Mouse (Mus musculus) forelimb bud, embryonic 11.5 days (tissue): Measurements from ENCODE around the gene Tmem123.
A peak's percentile ranks its signal among the peaks of the same experiment; 100 is the strongest.

Experiments used
- DNase-seq: peaks from one replicate; pipeline ENCODE4 v3.0.0-alpha.2; 2012; ENCODE audit warnings: low read depth, low spot score

Gene Tmem123

DNA sequence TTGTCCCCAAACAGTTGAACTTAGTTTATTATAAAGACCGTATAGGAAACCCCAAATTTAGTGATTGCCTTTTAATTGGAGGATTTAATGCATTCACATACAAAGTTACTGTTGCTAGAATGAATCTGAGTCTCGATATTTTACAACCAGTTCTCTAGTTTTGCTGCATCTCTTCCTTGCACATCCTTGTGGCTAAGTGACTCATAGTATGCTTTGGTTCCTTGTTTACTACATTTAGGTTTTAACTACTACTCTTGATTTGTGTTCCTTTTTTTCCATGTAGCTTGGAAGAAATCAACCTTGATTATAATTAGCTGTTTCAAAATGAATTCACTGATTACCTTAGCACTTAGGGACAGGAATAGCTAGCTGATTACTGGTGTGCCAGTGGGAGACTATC is 11.2 kb downstream of the Tmem123 start:
- DNase-seq: no peak

DNA sequence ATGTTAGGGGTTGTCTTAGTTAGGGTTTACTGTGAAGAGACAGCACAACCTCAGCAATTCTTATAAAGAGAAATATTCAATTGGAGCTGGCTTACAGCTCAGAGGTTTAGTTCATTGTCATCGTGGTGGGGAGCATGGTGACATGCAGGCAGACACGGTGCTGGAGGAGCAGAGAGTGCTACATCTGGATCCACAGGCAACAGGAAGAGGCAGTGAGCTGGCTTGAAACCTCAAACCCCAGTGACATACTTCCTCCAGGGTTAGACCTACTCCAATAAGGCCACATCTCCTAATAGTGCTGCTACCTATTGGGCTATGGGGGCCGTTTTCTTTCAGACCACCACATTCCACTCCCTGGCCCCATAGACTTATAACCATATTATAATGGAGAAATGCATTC is 12.1 kb downstream of the Tmem123 start:
- no peak for DNase-seq

DNA sequence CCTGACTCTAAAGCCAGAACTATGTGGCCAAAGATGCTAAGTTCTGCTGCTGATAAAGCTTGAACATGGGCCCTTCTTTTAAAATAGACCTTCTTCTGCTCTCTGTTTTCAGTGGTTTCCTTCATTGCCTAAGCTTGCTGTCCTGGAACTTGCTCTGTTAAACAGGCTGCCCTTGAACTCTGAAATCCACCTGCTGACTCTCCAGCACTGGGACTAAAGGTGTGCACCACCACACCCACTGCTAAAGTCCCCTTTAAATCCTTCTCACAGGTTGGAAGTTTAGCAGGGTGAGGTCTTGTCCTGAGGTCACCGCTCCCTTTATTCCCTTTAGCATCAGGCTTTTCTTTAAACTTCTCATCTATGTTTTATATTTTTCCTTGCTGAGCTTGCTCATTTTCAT is 13.1 kb downstream of the Tmem123 start:
- DNase-seq: no peak

DNA sequence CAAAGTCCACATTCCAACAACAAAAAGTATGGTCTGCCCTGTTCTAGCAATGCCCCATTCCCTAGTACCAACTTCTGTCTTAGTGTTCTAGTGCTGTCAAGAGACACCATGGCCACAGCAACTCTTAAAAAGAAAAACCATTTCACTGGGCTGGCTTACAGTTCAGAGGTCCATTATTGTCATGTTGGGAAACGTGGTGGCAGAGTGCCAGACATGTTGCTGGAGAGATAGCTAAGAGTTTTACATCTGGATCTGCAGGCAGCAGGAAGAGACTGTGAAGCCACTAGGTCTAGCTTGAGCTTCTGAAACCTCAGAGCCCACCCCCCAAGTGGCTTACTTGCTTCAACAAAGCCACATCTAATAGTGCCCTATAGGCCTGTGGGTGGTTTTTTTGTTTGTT is 13.8 kb downstream of the Tmem123 start:
- no peak for DNase-seq

DNA sequence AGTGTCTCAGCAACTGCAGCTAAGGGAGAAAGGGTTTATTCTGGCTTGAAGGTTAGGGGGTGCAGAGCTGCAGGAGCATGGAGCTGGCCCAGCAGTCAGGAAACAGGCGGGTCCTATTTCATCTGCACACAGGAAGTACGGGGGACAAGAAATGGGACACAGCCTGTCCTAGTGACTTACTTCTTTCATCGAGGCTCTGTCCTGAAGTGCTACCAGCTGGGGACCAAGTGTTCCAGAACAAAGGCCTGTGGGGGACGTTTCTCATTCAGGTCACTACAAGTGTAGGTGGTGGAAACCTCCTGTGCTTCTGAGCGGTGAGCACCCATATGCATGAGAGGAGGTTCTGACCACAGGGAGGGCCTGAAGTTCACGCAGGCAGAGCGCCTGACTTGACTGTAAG is 14.9 kb downstream of the Tmem123 start:
- DNase-seq: no peak

DNA sequence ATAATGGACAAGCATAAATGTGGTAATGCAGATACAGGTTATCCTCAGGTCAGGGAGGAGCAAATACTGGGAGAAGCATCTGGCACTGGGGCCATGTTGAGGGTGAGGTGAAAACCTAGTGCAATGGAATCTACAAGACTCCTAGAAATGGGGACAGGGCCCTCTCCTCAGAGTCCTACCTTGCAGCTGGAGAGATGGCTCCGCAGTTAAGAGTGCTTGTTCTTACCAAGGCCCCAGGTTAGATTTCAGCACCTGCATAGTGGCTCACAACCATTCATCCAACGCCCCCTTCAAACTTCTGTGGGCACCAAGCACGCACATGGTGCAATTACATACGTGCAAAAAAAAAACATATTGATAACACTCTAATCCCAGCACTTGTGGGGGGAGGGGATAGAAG is 15.9 kb downstream of the Tmem123 start:
- no peak for DNase-seq

DNA sequence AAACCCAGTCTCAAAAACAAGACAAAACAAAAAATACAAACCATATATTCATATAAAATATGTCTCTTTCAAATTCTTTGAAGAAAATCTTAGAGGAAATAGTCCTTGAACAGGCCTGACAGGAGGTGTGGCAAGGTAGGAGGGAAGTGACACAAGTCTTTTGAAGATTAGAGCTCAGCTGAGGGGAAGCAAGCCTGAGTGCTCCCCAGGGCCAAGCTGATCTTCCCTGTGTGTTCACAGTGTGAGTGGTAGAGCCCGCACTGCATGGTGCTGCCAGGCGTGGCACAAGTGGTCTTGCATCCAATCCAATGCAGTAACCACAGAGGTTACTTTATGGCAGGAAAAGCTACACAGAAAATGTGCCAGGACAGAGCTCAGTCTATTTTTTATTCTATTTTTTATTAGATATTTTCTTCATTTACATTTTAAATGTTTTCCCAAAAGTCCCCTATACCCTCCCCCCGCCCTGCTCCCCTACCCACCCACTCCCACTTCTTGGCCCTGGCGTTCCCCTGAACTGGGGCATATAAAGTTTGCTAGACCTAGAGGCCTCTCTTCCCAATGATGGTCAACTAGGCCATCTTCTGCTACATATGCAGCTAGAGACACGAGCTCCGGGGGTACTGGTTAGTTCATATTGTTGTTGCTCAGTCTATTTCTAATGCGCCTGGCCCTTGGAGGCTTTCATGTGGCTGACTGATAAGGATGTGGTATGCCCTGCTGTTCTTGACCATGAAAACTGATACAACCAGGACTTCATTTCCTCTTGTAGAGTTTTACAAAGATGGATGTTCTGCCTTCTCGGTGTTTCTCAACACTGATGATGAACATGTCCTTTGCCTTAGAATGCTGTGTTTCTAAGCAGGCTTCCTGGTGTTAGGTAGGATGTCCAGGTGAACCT is 16.7 kb downstream of the Tmem123 start:
- DNase-seq: no peak

DNA sequence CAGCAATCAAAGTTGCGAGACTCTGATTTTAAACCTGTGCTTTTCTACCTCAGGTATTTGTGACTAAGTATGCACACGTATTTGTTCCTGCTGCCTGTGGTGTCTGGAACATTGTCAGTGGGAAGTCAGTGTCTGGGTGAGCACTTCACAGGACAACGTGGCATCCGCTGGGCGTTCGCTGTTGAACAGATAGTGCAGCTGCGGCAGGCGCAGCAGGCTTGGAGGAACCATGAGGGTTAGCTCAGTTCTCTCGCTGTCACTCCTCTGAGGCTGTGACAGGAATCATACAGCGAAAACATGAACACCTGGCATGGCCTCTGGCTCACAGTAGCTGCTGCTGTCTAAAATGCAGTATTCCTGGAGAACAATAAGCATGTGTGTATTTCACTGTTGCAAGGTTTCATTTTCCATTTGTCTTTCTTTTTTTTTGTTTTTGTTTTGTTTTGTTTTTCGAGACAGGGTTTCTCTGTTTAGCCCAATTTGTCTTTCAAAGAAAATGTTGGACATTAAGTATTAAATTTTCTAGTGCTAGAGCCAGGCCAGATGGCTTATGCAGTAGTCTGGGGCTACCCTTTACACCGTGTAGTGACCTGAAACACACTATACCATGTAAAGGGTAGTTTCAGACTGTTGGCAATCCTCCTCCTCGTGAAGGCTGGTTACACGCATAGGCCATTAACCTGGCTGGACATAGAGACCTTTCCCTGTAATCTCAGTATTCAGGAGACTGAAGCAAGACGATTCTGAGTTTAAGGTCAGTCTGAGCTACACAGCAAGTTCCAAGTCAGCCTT is 20.2 kb downstream of the Tmem123 start:
- DNase-seq: no peak

DNA sequence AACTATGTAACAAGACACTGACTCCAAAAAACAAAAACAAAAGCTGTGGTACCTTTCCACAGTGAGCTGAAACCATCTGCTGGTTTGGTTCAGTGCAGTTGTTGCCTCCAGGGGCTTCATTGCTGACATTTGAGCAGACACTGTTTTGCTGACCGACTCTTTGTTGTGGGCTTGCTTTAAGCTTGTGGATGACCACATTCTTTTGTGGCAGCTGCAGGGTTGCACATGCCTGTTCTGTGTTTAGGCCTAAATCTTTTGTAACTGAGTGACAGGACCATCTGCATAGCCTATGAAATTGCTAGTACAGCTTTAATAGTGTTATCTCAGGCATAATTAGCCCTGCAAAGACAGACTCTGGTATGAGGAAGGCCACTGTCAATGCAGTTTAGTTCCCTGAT is 20.8 kb downstream of the Tmem123 start:
- DNase-seq: peak; percentile 46

DNA sequence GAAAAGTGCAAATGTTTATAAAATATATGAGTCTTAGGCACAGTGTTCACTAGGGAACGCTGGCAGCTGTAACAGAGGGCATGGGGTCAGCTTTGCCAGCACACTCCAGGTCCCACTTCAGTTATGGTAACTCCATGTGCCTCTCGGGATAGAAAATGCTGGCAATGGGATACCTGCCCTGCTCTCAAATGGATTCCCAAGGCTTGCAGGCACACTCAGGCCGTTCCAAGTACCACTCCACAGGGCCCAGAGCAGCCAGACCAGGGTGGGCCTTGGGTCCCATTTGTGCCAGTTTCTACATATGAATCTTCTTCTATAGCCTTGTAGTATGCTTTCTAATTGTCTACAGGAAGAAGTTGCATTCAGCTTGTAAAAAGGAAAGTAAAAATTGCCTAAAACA is 21.6 kb downstream of the Tmem123 start:
- no peak for DNase-seq

DNA sequence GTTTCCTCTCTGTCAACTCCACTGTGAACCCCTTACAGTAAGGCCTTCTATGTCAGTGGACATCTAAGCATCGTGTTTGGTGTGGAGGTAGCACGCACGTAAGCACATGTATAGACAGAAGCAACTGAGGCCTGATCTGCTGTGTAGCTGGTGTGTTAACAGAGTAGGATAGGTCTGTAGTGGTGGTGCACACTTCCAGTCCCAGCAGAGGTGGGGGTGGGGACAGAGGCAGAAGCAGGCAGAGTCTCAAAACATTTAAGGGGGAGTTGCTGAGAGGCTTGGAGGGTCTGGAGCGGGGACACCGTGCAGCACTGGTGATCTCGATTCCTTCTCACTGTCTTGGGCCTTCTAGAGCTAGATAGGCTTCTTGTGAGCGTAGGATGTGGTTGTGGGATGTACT is 22.2 kb downstream of the Tmem123 start:
- DNase-seq: no peak

DNA sequence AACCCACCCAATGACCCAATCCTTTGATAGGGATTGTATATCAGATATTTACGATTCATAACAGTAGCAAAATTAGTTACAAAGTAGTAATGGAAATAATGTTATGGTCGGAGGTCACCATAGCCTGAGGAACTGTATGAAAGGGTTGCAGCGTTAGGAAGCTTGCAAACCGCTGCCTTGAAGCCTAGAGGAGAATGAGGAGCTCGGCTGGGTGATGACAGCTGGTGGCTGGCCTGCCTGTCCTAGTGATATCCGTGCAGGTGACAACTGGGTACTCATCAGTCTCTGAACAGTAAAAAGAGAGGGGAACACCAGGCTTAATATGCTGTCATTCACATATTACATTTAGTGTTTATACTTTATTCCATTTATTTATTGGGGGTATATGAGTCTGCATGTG is 24.6 kb downstream of the Tmem123 start:
- no peak for DNase-seq

DNA sequence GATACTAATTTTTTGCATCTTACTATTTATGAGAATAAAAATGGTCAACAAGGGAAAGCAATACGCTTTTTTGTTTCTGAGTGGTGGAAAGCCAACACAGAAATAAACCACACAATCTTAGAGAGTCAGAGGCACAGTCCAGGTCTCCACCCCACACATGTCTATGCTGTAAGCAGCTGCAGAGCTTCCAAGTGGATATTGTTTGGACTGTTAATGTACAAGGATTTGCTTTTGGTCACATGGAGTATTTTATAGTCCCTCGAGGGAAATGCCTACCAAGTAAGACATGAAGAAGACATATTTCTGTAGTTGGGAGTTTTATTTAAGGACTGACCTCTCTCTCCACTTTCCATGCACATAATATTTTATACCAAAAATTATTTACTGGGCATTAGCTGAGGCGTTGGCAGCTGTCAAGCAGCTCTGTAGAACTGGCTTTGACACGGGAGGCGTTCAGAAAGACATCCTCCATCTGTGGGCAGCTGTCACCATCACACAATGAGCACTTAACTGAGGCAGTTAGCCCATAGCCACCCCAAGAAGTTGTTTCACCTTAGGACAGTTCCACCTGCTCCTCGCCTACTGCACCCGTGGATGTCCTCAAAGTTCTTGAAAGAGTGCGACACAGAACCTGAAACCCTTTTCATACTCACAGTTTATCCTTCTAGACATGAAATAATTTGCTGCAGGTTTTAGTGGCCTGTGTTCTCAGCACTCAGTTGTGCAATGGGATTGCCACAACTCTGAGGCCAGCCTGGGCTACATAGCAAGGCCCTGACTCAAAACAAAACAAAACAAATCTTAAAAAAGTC is 26.1 kb downstream of the Tmem123 start:
- no peak for DNase-seq

DNA sequence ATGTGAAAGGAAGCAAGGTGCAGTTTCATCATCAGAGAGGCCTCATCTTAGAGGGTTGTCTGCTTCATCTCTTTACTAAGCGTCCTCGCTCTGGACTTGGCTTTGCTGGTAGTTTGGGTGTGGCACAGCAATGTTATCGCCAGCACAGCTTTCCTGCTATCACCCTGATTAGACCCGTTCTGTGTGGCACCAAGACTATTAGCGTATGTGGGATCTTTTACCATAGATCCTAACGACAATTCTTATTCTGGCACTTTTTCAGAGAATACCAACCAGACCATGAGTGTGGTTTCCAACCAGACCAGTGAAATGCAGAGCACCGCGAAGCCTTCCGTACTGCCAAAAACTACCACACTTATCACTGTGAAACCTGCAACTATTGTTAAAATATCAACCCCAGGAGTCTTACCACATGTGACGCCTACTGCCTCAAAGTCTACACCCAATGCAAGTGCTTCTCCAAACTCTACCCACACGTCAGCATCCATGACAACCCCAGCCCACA is 26.8 kb downstream of the Tmem123 start:
- DNase-seq: no peak

DNA sequence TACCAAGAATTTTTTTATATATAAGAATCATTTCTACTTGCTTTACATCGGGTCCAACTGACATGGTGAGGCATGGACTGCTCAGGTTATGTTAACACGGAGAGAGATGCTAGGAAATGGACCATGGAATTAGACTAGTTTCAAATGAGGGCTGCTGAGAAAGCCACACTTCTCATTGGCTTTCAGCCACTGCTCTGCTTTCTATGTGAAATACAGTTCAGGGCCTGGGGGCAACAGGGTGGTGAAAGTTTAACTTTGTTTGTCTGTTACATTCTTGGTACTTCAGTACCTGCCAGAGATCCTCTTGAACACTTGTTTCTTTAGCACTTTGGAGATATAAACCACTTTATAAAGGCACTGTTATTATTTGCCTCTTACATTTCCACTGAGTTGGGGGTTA is 29.7 kb downstream of the Tmem123 start:
- DNase-seq: no peak

DNA sequence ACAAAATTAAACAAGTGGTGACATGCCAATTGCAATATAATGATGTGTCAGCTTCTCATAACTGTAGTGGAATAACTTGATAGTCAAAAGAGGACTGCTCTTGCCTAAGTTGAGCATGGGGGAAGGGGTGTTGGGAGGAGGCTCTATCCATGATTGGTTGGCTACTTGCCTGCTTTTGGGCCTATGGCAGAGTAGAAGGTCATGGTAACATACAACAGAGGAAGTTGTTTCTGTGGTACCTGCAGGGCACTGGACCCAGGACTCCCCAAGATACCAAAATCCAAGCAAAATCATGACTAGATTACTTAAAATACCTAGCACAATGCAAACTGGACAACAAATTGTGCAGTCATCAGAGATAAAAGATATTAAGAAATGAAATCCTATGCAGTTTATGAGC is 31.7 kb downstream of the Tmem123 start:
- no peak for DNase-seq

DNA sequence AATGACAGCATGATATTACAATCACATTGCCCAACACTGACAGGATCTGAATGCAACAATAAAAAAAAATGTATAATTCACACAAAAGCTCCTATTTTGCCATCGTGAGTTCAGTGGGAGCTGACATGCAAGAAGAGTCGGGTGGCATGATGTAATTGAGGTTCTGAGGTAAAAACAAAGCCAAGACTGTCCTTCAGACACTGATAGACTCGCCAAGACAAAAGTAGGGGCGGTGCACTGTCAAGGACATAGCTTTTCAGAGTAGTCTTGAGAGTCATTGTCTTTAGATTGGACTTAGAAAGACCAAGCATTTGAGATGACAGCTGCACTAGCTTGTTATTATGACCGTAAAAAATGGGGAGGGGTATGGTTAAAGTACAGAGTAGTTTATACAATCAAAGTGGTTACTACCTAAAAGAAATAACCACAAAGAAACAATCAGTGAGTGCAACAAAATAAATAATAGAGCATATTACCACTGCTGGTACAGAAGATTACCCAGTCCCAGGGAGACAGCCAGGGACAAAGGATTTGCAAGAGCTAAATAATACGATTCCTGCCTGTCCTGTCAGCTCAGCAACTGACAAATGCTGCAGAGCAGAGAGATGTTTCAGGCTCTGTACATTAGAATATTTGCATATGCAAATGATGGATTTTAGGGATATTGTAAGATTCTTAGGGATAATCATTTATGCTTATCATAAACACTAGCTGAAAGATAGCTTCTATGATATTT is 32.5 kb downstream of the Tmem123 start:
- no peak for DNase-seq

DNA sequence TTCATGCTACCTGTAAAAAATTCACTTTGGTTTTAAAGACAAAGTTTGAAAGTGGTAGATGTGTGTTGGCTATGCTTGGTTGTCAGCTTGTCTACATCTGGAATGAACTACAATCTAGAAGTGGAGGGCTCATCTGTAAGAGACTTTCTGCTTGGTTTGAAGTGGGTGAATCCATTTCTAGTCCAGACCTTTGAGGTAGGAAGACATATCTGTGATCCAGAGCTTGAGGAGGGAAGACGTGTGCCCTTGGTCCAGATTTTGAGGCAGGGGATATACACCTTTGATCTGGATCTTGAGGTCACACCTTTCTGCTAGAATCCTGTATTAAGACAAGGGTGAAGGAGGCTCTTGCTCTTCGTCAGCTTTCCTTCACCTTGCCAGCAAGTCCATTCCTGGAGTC is 33.7 kb downstream of the Tmem123 start:
- DNase-seq: no peak

DNA sequence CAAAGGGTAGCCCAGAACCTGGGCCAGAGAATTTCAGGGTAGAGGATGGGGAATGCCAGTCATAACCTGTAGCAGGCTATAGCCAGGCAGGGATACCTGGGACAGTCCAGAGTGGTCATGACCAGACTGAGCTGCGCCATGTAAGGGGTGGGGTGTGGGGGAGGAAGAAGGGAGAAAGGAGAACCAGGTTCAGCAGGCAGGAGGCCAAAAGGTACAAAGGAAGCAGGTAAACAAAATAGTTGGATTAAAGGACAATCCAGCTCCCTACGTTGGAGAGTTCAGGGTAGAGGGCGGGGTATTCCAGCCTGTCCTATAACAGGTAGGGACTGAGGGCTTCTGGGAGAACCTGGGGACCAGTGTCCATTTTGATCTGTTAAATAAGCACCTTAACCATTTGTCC is 34.7 kb downstream of the Tmem123 start:
- no peak for DNase-seq

DNA sequence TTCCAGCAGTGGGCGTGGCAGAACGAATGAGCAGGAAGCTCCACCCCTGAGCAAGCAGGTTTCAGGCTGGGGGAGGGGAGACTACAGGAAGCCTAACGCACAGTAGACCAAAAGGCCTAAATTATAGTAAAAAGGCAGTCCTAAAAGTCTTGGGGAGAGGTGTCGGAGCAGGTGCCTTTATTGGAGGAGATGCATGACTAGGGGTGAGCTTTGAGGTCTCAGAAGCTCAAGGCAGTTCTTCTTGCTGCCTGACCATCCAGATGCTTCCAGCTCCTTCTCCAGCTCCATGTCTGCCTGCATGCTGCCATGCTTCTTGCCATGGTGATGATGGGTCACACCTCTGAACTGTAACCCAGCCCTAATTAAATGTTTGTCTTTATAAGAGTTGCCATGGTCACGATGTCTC is 41.3 kb downstream of the Tmem123 start:
- peak; percentile 12 for DNase-seq

DNA sequence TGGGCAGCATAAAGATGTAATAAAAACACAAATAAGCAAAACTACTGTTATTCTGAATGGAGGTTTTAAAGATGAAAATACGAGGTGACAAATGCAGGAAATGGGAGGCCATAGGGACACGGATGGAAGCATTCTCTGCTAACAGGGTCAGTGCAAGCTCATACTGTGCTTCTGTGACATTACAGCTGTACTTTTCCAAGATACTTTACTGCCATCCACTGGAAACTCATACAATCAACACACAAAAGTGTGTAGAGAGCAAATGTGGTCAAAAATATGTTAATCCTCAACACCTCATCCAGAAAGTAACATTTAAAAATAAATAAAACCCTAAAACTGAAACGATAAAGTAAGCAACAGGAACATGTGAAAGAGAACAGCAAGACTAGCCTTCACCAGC is 58.9 kb downstream of the Tmem123 start:
- no peak for DNase-seq
